ENCODE assay signal across 8 mouse cellular contexts in genomic region chr2:131909683-131910572, GRCm38 (mm10). TPM values are rescaled to one million over a fixed set of nuclear protein-coding genes. Genes with fewer than 3 reads are reported as not detected.
DNase-seq lines count a peak whose midpoint lies in the region; ATAC-seq and TF ChIP-seq lines count a peak whose summit lies in the region.

Gene Prnp, plus strand, starts transcription at chr2:131909928.
Gene Prn, plus strand, starts transcription at chr2:131909957.

- WGBS in forebrain, embryonic 12.5 days: 5% methylated on average over 38 of the region's 52 CpGs
- WGBS in heart, postnatal 0 days: 4% methylated on average over 52 of the region's 52 CpGs
- 4% methylated on average over 52 of the region's 52 CpGs for WGBS in liver, embryonic 16.5 days (ENCODE audit: insufficient replicate concordance)
- 3% methylated on average over 52 of the region's 52 CpGs for WGBS in neural tube, embryonic 13.5 days

- peak; percentile 84 for TF ChIP-seq POLR2A in testis, adult 2 months (IDR thresholded peaks at IDR 0.05; ENCODE audit: control insufficient read depth, low read depth, low read length)

- peaks cover 11% of the 10 kb centered on the region for H3K36me3 ChIP-seq in E14TG2a.4 (ENCODE audit: insufficient read depth, low read length)
- H3K36me3 ChIP-seq in forebrain, embryonic 12.5 days (replicated peaks): no peaks in the 10 kb centered on the region
- H3K36me3 ChIP-seq in heart, postnatal 0 days (replicated peaks; ENCODE audit: control insufficient read depth, insufficient read depth, low read length): peaks cover 4% of the 10 kb centered on the region; the same call in 1 of the 2 replicates
- H3K36me3 ChIP-seq in liver, embryonic 16.5 days (ENCODE audit: control insufficient read depth, insufficient read depth): no peaks in the 10 kb centered on the region
- 0 out of 2 replicates have a peak, but pooled peaks cover 12% of the 10 kb centered on the region for H3K36me3 ChIP-seq in neural tube, embryonic 13.5 days
- no peaks in the 10 kb centered on the region for H3K36me3 ChIP-seq in testis, adult 2 months (ENCODE audit: control insufficient read depth, insufficient read depth, low read length)

- H3K27ac ChIP-seq in forebrain, embryonic 12.5 days: peak within 1 kb of the TSS; percentile 90
- H3K27ac ChIP-seq in heart, postnatal 0 days (ENCODE audit: low read depth): peak within 1 kb of the TSS; percentile 88
- peak within 1 kb of the TSS; percentile 80 for H3K27ac ChIP-seq in liver, embryonic 16.5 days (ENCODE audit: low read length)
- peak within 1 kb of the TSS; percentile 95 for H3K27ac ChIP-seq in neural tube, embryonic 13.5 days (replicated peaks)
- peak within 1 kb of the TSS; percentile 83 for H3K27ac ChIP-seq in testis, adult 2 months (ENCODE audit: control insufficient read depth, insufficient read depth, low read depth, low read length)

- peak; percentile 92 for ATAC-seq in forebrain, embryonic 12.5 days (ENCODE audit: low FRiP score)
- ATAC-seq in heart, postnatal 0 days (ENCODE audit: insufficient read depth, low read depth): peak; percentile 95
- ATAC-seq in liver, embryonic 16.5 days (ENCODE audit: low read depth): peak; percentile 86
- peak; percentile 95 for ATAC-seq in neural tube, embryonic 13.5 days (ENCODE audit: low read depth)

- TF ChIP-seq CTCF in E14TG2a.4 (conservative IDR thresholded peaks at IDR 0.05; ENCODE audit: low read length): no peak
- no peak for TF ChIP-seq CTCF in heart, postnatal 0 days (IDR thresholded peaks at IDR 0.05; ENCODE audit: low read depth)
- TF ChIP-seq CTCF in testis, adult 2 months (IDR thresholded peaks at IDR 0.05; ENCODE audit: control insufficient read depth, insufficient read depth, insufficient replicate concordance, low read depth, low read length): no peak

- peak within 1 kb of the TSS; percentile 66 for H3K4me2 ChIP-seq in forebrain, embryonic 12.5 days
- H3K4me2 ChIP-seq in heart, postnatal 0 days (ENCODE audit: low read depth, low read length): peak within 1 kb of the TSS; percentile 67
- H3K4me2 ChIP-seq in liver, embryonic 16.5 days (ENCODE audit: low read depth, low read length): peak within 1 kb of the TSS; percentile 70
- H3K4me2 ChIP-seq in neural tube, embryonic 13.5 days: peak within 1 kb of the TSS; percentile 64

- H3K4me3 ChIP-seq in E14TG2a.4 (replicated peaks; ENCODE audit: low read length): peak within 1 kb of the TSS; percentile 84
- H3K4me3 ChIP-seq in forebrain, embryonic 12.5 days (replicated peaks): peak within 1 kb of the TSS; percentile 73
- H3K4me3 ChIP-seq in heart, postnatal 0 days (ENCODE audit: low read depth, low read length): peak within 1 kb of the TSS; percentile 73
- H3K4me3 ChIP-seq in liver, embryonic 16.5 days (ENCODE audit: low read depth, low read length): peak within 1 kb of the TSS; percentile 69
- peak within 1 kb of the TSS; percentile 66 for H3K4me3 ChIP-seq in neural tube, embryonic 13.5 days
- peak within 1 kb of the TSS; percentile 91 for H3K4me3 ChIP-seq in testis, adult 2 months (ENCODE audit: control insufficient read depth, low read depth, low read length)

- no peak for TF ChIP-seq EP300 in heart, postnatal 0 days (IDR thresholded peaks at IDR 0.05; ENCODE audit: low read depth)

- peaks cover 15% of the 10 kb centered on the region; the same call in 1 of the 2 replicates for H3K27me3 ChIP-seq in E14TG2a.4 (ENCODE audit: insufficient read depth, low read length)
- 0 out of 2 replicates have a peak, but pooled peaks cover 4% of the 10 kb centered on the region for H3K27me3 ChIP-seq in forebrain, embryonic 12.5 days
- H3K27me3 ChIP-seq in heart, postnatal 0 days (ENCODE audit: control insufficient read depth, insufficient read depth, low read length): no peaks in the 10 kb centered on the region
- no peaks in the 10 kb centered on the region for H3K27me3 ChIP-seq in liver, embryonic 16.5 days (ENCODE audit: control insufficient read depth, insufficient read depth, low read depth, low read length)
- no peaks in the 10 kb centered on the region for H3K27me3 ChIP-seq in neural tube, embryonic 13.5 days
- no peaks in the 10 kb centered on the region for H3K27me3 ChIP-seq in testis, adult 2 months (ENCODE audit: control insufficient read depth, insufficient read depth, low read length)

- peaks cover 19% of the 10 kb centered on the region for H3K9me3 ChIP-seq in E14TG2a.4 (ENCODE audit: low read length)
- no peaks in the 10 kb centered on the region for H3K9me3 ChIP-seq in forebrain, embryonic 12.5 days
- no peaks in the 10 kb centered on the region for H3K9me3 ChIP-seq in heart, postnatal 0 days (replicated peaks; ENCODE audit: control insufficient read depth, low read length)
- H3K9me3 ChIP-seq in liver, embryonic 16.5 days (replicated peaks; ENCODE audit: control insufficient read depth, low read length): no peaks in the 10 kb centered on the region
- no peaks in the 10 kb centered on the region for H3K9me3 ChIP-seq in neural tube, embryonic 13.5 days

- H3K9ac ChIP-seq in forebrain, embryonic 12.5 days: peak within 1 kb of the TSS; percentile 83
- H3K9ac ChIP-seq in heart, postnatal 0 days (replicated peaks; ENCODE audit: low read depth, low read length): peak within 1 kb of the TSS; percentile 79
- peak within 1 kb of the TSS; percentile 81 for H3K9ac ChIP-seq in liver, embryonic 16.5 days (ENCODE audit: low read depth, low read length)
- peak within 1 kb of the TSS; percentile 87 for H3K9ac ChIP-seq in neural tube, embryonic 13.5 days

- H3K4me1 ChIP-seq in E14TG2a.4 (replicated peaks; ENCODE audit: low read depth, low read length): peaks cover 23% of the 10 kb centered on the region
- H3K4me1 ChIP-seq in forebrain, embryonic 12.5 days: peaks cover 25% of the 10 kb centered on the region
- peaks cover 39% of the 10 kb centered on the region for H3K4me1 ChIP-seq in heart, postnatal 0 days (ENCODE audit: control insufficient read depth, insufficient read depth)
- H3K4me1 ChIP-seq in liver, embryonic 16.5 days (ENCODE audit: control insufficient read depth, low read depth, low read length): peaks cover 26% of the 10 kb centered on the region
- H3K4me1 ChIP-seq in neural tube, embryonic 13.5 days (replicated peaks): peaks cover 41% of the 10 kb centered on the region
- H3K4me1 ChIP-seq in testis, adult 2 months (ENCODE audit: control insufficient read depth, insufficient read depth, low read length): no peaks in the 10 kb centered on the region; the same call in 1 of the 2 replicates

- peak; percentile 94 for DNase-seq in c-Kit-positive CD71-positive TER-119-positive erythroid progenitor cells, embryonic 14.5 days (ENCODE audit: low spot score)
- peak; percentile 95 for DNase-seq in heart, postnatal 0 days (ENCODE audit: low spot score)
- peak; percentile 95 to 96 for DNase-seq in kidney, postnatal 4 days

RNA-seq across cellular contexts. Expression of gene Prnp, which starts in this region (rescaled TPM):
- polyA plus RNA-seq in forebrain, embryonic 12.5 days (2016; fragmentation: Nextera tagmentation; extraction: Ambion mirVana): 66.4 and 67.7 TPM in 2 replicates
- total RNA-seq in heart, postnatal 0 days (2014; rRNA removed; ENCODE audit: low replicate concordance): 139 and 157 TPM in 2 replicates
- 90.6 and 91.7 TPM in 2 replicates for polyA plus RNA-seq in heart, postnatal 0 days (2015; fragmentation: Nextera tagmentation; extraction: Ambion mirVana)
- polyA plus RNA-seq in liver, embryonic 16.5 days (2015; fragmentation: Nextera tagmentation; extraction: Ambion mirVana): 27.7 and 29.3 TPM in 2 replicates
- 128 and 129 TPM in 2 replicates for polyA plus RNA-seq in neural tube, embryonic 13.5 days (2015; fragmentation: Nextera tagmentation; extraction: Ambion mirVana)
- 11.5 and 14.5 TPM in 2 replicates for polyA plus RNA-seq in testis, adult 2 months (2012; rRNA removed)

RNA-seq across cellular contexts. Expression of gene Prn, which starts in this region (rescaled TPM):
- not detected in 2 replicates for polyA plus RNA-seq in forebrain, embryonic 12.5 days (2016; fragmentation: Nextera tagmentation; extraction: Ambion mirVana)
- not detected in 2 replicates for total RNA-seq in heart, postnatal 0 days (2014; rRNA removed; ENCODE audit: low replicate concordance)
- not detected in 2 replicates for polyA plus RNA-seq in heart, postnatal 0 days (2015; fragmentation: Nextera tagmentation; extraction: Ambion mirVana)
- polyA plus RNA-seq in liver, embryonic 16.5 days (2015; fragmentation: Nextera tagmentation; extraction: Ambion mirVana): not detected in 2 replicates
- not detected in 2 replicates for polyA plus RNA-seq in neural tube, embryonic 13.5 days (2015; fragmentation: Nextera tagmentation; extraction: Ambion mirVana)
- 0.06 TPM in 1 of 2 replicates, not detected in the other for polyA plus RNA-seq in testis, adult 2 months (2012; rRNA removed)

Comparison
In these comparisons a context has a peak if more than half of its experiments do, and no peak if none do; other contexts are left out.
1. Peak in every context shown above with its lines: DNase-seq, ATAC-seq, H3K4me3 ChIP-seq and H3K27ac ChIP-seq.